Mouse (Mus musculus) v-Abl transformed pro-B cells (cell line): ENCODE data around the gene Iba57.

ENCODE experiments used
- in situ Hi-C, 2 experiments: fragments of 400-800 bp; cut with MboI; formaldehyde crosslinking; loops; one replicate each; pipeline ENCODE4 v1.15.1; 2025; ENCODE audit not compliant: unreplicated experiment in 2 of 2

The Iba57 gene

DNA sequence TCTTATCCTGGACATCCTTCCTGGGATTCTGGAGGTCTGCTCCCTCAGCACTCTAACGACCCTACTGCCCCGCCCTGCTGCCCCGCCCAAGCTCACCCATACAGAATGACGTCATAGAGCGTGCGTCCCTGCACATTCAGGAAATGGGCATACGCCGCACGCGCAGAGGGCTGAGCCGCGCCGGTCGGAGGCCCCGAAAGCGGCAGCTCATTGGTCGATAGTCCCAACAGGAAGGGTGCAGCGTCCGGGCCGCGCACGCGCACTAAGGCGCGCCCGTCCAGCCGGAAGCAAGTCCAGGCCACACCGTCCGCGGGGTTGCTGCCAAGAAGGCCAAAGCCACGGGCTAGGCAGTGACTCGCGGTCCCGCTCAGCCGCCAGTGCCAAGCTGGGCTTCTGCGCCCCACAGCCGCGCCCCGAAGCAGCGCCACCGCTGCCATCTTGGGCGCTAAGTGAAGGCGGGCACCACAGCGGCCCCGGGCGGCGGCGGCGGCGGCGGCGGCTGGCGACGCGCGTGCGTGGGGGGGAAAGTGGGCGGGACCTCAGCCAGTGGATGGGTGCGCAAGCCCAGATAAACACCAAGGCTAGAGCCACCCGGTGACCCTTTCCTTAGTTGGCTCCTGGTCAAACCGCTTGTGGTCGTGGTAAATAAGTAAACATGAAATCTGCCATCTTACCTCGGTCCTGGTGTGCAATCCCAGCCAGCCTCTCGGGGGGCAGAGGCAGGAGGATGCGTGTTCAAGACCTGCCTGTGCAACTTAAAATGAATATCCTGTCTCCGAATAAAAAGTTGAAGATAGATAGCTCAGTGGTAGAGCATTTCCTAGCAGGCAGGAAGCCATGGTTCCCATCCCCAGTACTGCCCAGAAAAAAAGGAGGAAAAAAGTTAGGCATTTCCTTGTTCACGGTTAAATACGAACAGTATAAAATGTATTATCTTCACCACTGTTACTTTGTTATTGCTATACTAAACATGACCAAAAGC, at the start of gene Iba57:
TSS of gene Iba57 (minus strand) at position 485 of the 982 bp plus-strand sequence.
- in situ Hi-C loops, result no loop called here

DNA sequence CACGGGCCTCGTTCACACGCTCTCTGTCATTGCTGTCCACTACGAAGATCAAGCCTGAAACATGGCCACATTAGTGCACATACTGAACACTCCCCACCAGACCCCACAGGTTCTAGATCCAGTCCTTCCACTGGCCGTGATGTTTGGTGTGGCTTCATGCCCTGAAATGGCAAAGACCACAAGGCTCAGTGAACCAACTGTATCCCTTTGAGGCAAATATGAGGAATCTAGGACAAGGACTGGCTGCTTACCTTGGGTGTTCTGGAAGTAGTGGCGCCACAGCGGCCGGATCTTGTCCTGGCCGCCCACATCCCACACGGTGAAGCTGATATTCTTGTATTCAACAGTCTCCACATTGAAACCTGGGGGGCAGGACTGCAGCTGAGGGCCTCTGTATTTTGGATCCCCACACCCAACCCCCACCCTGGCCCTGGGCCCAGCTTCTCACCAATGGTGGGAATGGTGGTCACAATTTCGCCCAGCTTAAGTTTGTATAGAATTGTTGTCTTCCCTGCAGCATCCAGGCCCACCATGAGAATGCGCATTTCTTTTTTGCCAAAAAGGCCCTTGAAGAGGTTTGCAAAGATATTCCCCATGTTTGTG, 49.5 kb upstream of the Iba57 start:
- in situ Hi-C loops, result loop anchor here in 1 of 2 experiments (25.0 kb wide), 1 partner anchor 901 kb away; the partner anchor contains the start of gene Zfp692

- in situ Hi-C loops, result loop anchor here in 1 of 2 experiments (25.0 kb wide), 1 partner anchor 900 kb away; the partner anchor contains the start of gene Zfp692
Measured at GRCm38 (mm10) chr11:59212320-59212719, 48.8 kb upstream of the Iba57 start.

DNA sequence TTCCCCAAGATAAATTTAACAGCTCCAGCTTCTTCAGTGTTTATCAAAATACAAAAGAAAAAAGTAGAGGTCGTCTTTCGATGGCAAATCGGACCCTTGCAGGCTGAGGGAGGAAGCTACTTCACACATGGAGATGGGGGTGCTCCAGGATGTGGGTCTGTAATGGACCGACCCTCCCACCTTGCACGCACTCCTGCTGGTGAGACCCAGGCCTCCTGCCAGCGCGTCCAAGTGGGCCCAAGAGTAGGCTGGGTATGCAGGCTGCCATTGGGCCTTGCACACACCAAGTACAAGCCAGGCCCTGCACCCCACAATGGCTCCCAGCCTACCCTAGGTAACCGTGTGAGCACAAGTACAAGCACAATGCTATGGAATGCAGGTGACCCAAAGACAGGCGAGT, 48.0 kb upstream of the Iba57 start:
- in situ Hi-C loops, result loop anchor here in 1 of 2 experiments (25.0 kb wide), 1 partner anchor 899 kb away; the partner anchor contains the start of gene Zfp692

DNA sequence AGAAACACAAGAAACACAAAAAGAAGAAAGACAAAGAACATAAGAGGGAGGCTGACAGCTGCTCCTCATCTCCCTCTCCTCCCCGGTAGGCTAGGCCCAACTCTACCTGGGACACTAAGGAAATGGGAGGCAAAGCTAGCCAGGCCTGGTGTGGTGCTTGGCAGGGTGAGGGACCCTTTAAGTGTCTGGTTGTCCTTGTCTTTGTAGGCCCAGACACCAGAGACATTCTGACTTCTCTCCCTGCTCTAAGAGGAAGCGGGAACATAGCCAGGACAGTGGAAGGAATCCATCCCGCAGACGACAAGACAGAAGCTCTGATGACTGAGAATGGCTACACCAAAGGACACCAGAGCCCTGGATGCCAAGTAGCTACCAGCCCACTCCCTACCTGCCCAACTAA, 46.5 kb upstream of the Iba57 start:
- in situ Hi-C loops, result loop anchor here in 1 of 2 experiments (25.0 kb wide), 1 partner anchor 898 kb away; the partner anchor contains the start of gene Zfp692

DNA sequence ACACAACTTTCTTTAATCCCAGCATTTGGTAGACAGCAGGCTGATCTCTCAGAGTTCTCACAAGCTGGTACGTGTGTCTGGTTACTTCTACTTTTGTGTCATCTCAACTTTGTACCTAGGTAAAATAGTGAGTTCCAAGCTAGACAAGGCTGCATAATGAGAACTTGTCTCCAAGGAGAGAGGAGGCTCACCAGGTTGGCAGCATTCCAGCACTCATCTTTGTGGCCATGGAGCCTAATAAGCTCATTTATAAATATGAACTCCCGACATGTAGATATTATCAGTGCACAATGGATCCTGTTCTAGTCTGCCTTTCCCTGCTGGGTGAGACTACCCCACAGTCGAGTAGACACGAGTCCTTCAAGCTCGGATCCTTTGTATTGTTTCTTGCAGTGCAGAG, 46.0 kb upstream of the Iba57 start:
- in situ Hi-C loops, result loop anchor here in 1 of 2 experiments (25.0 kb wide), 1 partner anchor 897 kb away; the partner anchor contains the start of gene Zfp692

DNA sequence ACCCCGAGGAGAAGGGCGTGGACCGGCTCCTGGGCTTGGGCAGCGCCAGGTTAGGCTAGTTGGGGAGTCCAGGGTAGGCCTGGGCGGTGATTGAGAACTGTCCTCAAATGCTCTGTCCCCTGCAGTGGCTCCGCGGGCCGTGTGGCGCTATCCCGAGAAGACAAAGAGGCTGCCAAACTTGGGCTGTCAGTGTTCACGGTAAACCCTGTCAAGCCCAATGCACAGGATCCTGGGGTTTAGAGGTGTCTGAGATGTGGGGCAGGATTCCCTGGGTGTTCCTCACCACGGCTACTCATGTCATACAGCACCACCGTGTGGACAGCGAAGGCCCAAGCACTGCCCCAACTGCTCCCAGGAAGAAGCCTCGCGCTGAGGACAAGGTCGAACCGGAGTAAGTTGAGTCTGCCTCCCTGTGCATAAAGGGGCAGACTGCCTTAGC, 45.5 kb upstream of the Iba57 start:
- in situ Hi-C loops, result loop anchor here in 1 of 2 experiments (25.0 kb wide), 1 partner anchor 897 kb away; the partner anchor contains the start of gene Zfp692

DNA sequence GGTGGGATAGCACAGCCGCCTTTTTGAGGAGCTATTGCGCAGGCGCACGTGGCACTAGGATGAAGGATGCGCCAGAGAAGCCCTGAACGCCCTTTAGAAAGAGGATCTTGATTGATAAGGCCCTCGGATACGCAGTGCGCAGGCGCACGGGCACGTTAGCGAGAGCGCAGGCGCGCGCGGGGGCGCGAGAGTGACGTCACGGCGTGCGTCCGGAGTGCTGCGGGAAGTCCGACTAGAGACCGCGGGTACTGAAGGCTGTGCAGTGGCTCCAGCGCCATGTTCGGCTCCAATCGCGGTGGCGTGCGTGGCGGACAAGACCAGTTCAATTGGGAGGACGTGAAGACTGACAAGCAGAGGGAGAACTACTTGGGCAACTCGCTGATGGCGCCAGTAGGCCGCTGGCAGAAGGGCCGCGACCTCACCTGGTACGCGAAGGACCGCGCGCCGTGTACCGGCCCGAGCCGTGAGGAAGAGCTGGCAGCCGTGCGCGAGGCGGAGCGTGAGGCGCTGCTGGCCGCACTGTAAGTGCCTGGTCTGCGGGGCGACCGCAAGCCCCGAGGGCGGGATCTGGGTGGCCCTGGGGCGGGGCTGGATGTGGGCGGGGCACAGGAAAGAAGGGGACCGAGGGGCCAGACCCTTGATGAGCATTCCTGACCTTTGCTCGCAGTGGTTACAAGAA, 44.8 kb upstream of the Iba57 start, which contains the start of gene 2310033P09Rik:
TSS of gene 2310033P09Rik (plus strand) at position 169 of the 679 bp plus-strand sequence.
- in situ Hi-C loops, result loop anchor here in 1 of 2 experiments (25.0 kb wide), 1 partner anchor 896 kb away; the partner anchor contains the start of gene Zfp692

GRCm38 (mm10) chr11:59202081-59202995, 38.8 kb upstream of the Iba57 start, which contains the start of gene Mrpl55:
Gene Mrpl55, plus strand, starts transcription at chr11:59202486.
- in situ Hi-C loops, result loop anchor here in 1 of 2 experiments (25.0 kb wide), 1 partner anchor 890 kb away; the partner anchor contains the start of gene Zfp692

DNA sequence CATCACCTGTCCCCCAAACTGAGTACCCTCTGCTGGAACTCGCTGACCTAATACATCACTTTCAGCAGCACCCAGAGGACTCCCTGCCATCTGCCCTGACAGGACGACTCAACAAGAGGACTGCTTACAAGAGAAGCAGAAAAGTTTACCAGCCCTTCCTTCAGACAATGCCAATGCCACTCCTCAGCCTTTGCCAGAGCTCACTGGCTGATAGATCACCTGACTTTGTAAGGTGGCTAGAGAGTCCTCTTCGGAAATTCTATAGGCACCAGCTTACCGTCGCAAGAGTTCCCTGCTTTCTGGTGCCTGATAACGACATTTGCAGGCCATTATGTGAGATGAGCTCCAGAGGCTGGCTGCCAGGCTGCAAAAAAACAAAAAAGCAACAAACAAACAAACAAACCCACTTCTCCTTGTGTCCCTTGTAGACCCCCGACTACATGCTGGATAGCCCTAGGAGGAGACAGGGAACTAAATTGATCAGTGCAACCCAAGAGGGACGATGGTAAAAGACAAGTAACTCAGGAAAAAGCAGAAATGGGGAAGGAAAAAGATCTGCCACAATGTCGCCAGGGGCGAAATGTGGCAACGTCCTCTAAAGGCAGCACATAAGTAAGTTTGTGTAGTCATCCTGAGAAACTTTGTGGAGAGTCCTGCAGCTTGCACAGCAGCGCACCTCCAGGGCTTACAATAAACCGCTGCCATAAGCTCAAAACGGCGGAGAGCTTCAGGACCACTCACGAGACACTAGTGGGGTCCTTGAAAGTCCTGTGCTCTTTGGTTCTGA, 37.9 kb upstream of the Iba57 start:
- in situ Hi-C loops, result loop anchor here in 1 of 2 experiments (25.0 kb wide), 1 partner anchor 889 kb away; the partner anchor contains the start of gene Zfp692

DNA sequence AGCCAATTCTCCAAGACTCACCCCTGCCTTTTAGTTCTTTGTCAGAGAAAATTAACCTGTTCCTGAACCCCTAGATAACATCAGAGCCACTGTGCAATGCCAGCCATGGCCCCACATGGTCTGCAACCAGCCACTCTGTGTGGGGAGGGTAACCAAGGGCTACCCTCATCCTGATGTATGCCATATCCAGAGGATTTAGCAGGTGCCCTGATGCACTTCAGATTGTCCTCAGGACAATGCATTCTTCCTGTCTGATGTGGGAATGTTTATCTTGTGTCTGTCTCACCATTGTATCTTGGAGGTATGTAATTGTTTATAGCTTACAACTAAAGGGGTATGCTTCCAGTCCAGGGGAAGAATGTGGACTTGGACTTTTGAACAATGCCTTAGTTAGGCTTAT, 32.7 kb upstream of the Iba57 start:
- in situ Hi-C loops, result no loop called here

- in situ Hi-C loops, result no loop called here
Measured at GRCm38 (mm10) chr11:59192059-59192386, 28.5 kb upstream of the Iba57 start, which contains the start of gene Guk1. Gene Guk1, minus strand, starts transcription at chr11:59192212.

DNA sequence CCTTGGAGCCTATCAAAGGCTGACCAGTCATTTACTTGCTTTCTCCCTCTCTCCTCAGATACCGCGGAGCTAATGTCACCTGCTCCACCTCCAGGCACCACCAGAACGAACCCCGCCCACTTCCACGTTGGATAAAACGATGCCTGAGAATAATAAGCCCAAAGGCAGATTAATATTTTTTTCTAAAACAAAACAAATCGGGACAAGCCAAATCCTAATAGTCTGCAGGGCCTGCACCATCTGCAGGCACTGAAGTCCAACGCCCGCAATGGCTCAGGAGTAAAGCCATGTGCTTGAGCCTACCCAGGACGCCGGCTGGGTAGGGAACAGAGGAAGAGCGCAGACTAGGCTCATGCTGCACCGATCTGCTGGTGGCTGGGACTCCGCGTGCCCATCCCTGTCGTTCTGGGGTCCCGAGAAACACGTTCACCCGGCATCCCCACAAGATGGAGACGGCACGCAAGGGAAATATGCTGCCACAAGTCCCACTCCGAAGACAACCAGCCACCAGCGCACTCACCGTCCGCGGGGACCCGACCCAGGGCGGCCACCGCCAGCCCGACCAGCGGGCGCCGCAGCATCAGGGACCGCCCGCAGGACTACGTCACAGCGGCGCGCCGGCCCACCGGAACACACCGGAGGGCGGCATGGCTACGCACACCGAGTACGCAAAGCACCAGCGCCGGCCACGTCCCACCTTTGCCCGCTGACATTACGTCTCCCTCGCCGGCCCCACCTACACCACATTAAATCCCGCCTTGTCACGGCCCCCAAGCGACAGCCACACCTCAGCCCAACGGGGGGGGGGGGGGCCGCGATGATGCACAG, 27.9 kb upstream of the Iba57 start:
- in situ Hi-C loops, result no loop called here

DNA sequence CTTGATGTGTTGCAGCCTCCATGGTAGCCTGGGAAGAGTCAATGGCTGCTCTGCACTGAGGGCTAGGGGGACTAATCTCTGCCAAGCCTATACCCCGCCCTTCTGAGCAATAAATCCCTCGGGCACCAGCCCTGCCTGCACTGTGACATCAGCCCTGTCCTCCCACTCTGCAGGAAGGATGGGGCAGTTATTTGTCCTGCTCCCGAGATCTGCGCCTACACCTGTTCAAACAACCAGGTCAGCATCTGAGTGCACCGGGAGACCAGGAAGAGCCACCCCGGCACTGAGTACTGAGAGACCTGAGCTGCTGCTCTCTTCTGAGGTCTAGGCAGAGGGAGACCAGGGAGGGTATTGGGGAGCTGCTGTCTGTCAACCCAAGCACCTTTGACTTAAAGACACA, 24.2 kb upstream of the Iba57 start:
- in situ Hi-C loops, result loop anchor here (5.0 to 10.0 kb wide), 2 partner anchors 85 to 223 kb away; no protein-coding TSS in a partner anchor

DNA sequence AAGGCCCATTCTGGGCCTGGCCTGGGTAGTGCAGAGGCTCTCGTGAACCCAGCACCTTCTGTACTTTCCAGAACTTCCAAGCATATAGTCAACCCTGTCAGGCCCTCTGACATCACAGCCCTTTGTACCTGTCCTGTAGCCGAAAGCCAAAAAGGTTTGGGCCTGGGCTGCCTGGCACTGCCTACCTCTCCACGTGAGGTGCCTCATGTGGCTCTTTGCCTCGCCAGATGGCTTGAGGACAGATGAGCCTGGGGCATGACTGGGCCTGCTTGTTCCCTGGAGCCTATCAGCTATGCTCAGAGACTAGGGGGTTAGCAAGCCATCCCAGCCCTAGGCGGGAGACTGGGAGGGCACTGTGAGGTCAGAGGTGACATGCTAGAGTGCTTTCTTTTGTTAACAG, 22.0 kb upstream of the Iba57 start:
- in situ Hi-C loops, result loop anchor here (5.0 to 10.0 kb wide), 2 partner anchors 83 to 221 kb away; no protein-coding TSS in a partner anchor

DNA sequence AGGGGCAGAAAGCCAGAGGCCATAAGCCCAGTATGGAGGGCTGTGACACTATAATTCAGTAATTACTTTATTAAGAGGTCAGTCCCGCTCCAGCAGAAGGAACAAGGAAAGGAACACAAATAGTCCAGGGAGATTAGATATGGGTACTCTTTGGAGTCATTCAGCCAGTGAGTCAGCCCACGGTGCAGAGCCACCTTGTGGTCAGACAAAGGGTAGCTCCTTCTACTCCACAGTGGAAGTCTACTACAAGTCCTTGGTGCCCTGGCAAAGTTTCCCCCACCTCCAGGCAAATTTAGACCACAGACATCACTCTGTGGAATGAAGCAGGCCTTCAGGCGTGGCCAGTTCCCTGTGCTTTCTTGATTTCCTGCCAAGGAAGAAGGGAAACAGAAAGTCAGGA, 20.3 kb upstream of the Iba57 start:
- in situ Hi-C loops, result loop anchor here (5.0 to 10.0 kb wide), 3 partner anchors 82 to 219 kb away; no protein-coding TSS in a partner anchor

DNA sequence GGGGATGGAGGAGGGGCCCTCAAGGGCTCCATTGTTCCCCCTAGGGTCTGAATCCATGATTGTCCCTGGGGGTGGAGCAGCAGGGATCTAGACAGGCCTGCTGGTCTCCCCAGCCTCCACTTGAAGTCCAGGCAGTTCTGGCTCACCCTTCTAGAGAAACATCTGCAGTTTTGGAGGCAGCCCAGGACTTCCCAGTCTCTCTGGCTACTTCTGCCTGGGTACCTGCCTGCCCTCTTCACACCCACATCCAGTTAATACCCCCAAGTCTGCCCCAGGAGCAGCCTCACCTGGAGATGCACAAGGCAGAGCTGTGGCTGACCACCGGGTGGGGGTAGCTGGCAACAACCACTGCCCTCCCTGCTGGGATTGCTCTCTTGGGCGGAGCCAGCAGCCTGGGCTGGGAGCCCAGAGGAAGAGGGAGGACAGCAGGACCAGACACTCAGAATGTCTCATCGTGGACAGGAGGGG, 19.4 kb upstream of the Iba57 start, which contains the start of gene Gjc2:
TSS of gene Gjc2 (minus strand) at position 350 of the 468 bp plus-strand sequence.
- in situ Hi-C loops, result loop anchor here (5.0 to 10.0 kb wide), 3 partner anchors 81 to 218 kb away; no protein-coding TSS in a partner anchor
